23 mouse cellular contexts compared by ENCODE assay signal in genomic region chr13:85724105-85724504, GRCm38 (mm10).
DNase-seq lines count a peak whose midpoint lies in the region; ATAC-seq lines count a peak whose summit lies in the region.
"Had no signal": no experiment of that assay in that cellular context is flagged by ENCODE, and none has a peak within 500 bp of the region (broad histone marks: within the 10 kb centered on the region; RNA-seq: fewer than 3 reads in every experiment).

No protein-coding gene starts in this region.

- H3K4me3 ChIP-seq in megakaryocyte, embryonic 14.5 days (replicated peaks): peak overlapping the region; percentile 12
- H3K4me3 ChIP-seq in limb, embryonic 10.5 days: no peak overlapping the region
- no peak overlapping the region for H3K4me3 ChIP-seq in kidney, embryonic 15.5 days (replicated peaks)
- H3K4me3 ChIP-seq: embryonic facial prominence, embryonic 12.5 days; erythroblast, embryonic 14.5 days; heart, embryonic 15.5 days; hindbrain, embryonic 13.5 days; neural tube, embryonic 12.5 days had no signal

- no peak overlapping the region for H3K9ac ChIP-seq in kidney, embryonic 15.5 days
- H3K9ac ChIP-seq: embryonic facial prominence, embryonic 12.5 days; heart, embryonic 15.5 days; hindbrain, embryonic 13.5 days; neural tube, embryonic 12.5 days had no signal

- no peaks in the 10 kb centered on the region for H3K4me1 ChIP-seq in megakaryocyte, embryonic 14.5 days
- H3K4me1 ChIP-seq in limb, embryonic 10.5 days: no peaks in the 10 kb centered on the region
- H3K4me1 ChIP-seq in kidney, embryonic 15.5 days: no peaks in the 10 kb centered on the region
- H3K4me1 ChIP-seq: embryonic facial prominence, embryonic 12.5 days; heart, embryonic 15.5 days; hindbrain, embryonic 13.5 days; neural tube, embryonic 12.5 days had no signal

- H3K27me3 ChIP-seq in megakaryocyte, embryonic 14.5 days (replicated peaks): no peaks in the 10 kb centered on the region
- no peaks in the 10 kb centered on the region for H3K27me3 ChIP-seq in limb, embryonic 10.5 days (ENCODE audit: low read depth, poor library complexity, severe bottlenecking)
- H3K27me3 ChIP-seq in kidney, embryonic 15.5 days: no peaks in the 10 kb centered on the region
- H3K27me3 ChIP-seq: embryonic facial prominence, embryonic 12.5 days; heart, embryonic 15.5 days; hindbrain, embryonic 13.5 days; neural tube, embryonic 12.5 days had no signal

- no peaks in the 10 kb centered on the region for H3K36me3 ChIP-seq in megakaryocyte, embryonic 14.5 days (replicated peaks; ENCODE audit: low read length)
- H3K36me3 ChIP-seq in limb, embryonic 10.5 days: no peaks in the 10 kb centered on the region
- no peaks in the 10 kb centered on the region for H3K36me3 ChIP-seq in kidney, embryonic 15.5 days
- H3K36me3 ChIP-seq: embryonic facial prominence, embryonic 12.5 days; heart, embryonic 15.5 days; hindbrain, embryonic 13.5 days; neural tube, embryonic 12.5 days had no signal

- DNase-seq in CD4-positive, CD25-positive, alpha-beta regulatory T cell, adult 2 months (ENCODE audit: low read depth, low spot score): peak; percentile 16
- DNase-seq in limb, embryonic 10.5 days (ENCODE audit: low spot score): no peak
- DNase-seq in cerebellum, adult 9-11 months: no peak
- DNase-seq: adrenal gland, postnatal 14 days; cerebellum, adult 18-20 months; gastrocnemius, postnatal 36 days; kidney, adult 8-10 months; kidney, postnatal 25 days; liver; lung, postnatal 14 days; right cerebral cortex, adult 18-20 months; thymus, postnatal 4 days had no signal

- no peak overlapping the region for H3K27ac ChIP-seq in limb, embryonic 10.5 days
- H3K27ac ChIP-seq in kidney, embryonic 15.5 days: no peak overlapping the region
- H3K27ac ChIP-seq: embryonic facial prominence, embryonic 12.5 days; heart, embryonic 15.5 days; hindbrain, embryonic 13.5 days; neural tube, embryonic 12.5 days had no signal

- no peak for ATAC-seq in megakaryocyte, adult 5-6 weeks (ENCODE audit: poor library complexity, severe bottlenecking)
- ATAC-seq in common myeloid progenitor, adult 5-6 weeks (replicated peaks; ENCODE audit: low read depth, poor library complexity, severe bottlenecking): peak; percentile 56
- ATAC-seq in neutrophil, adult 5-6 weeks (ENCODE audit: extremely low read depth, insufficient number of reproducible peaks, low FRiP score, poor library complexity, severe bottlenecking): peak; percentile 44; the same call in 1 of the 2 replicates
- ATAC-seq in kidney, embryonic 15.5 days (replicated peaks; ENCODE audit: low FRiP score): no peak
- ATAC-seq: forebrain, embryonic 14.5 days had no signal

- no peaks in the 10 kb centered on the region for H3K9me3 ChIP-seq in megakaryocyte, embryonic 14.5 days
- H3K9me3 ChIP-seq in limb, embryonic 10.5 days (replicated peaks): no peaks in the 10 kb centered on the region
- no peaks in the 10 kb centered on the region for H3K9me3 ChIP-seq in kidney, embryonic 15.5 days (replicated peaks)
- H3K9me3 ChIP-seq: embryonic facial prominence, embryonic 12.5 days; heart, embryonic 15.5 days; hindbrain, embryonic 13.5 days; neural tube, embryonic 12.5 days had no signal

- WGBS in limb, embryonic 10.5 days: 92% methylated on average over 5 of the region's 5 CpGs
- 87% methylated on average over 5 of the region's 5 CpGs for WGBS in kidney, embryonic 15.5 days

- no peak overlapping the region for H3K4me2 ChIP-seq in kidney, embryonic 15.5 days
- H3K4me2 ChIP-seq: embryonic facial prominence, embryonic 12.5 days; heart, embryonic 15.5 days; hindbrain, embryonic 13.5 days; neural tube, embryonic 12.5 days had no signal

Comparison
In these comparisons a context has a peak if more than half of its experiments do, and no peak if none do; other contexts are left out.
1. ATAC-seq: peak in common myeloid progenitor, adult 5-6 weeks (single experiment) and neutrophil, adult 5-6 weeks (single experiment); none in megakaryocyte, adult 5-6 weeks (single experiment) and kidney, embryonic 15.5 days (single experiment).